8 mouse cellular contexts compared by ENCODE assay signal in genomic region chr5:24423129-24424003, GRCm38 (mm10). TPM values are rescaled to one million over a fixed set of nuclear protein-coding genes. Genes with fewer than 3 reads are reported as not detected.
DNase-seq lines count a peak whose midpoint lies in the region; ATAC-seq lines count a peak whose summit lies in the region.

Gene Cdk5 (minus strand): TSS chr5:24423530.
Gene Slc4a2 (plus strand): TSS chr5:24423837.

- no peaks in the 10 kb centered on the region; the same call in 1 of the 2 replicates for H3K27me3 ChIP-seq in hindbrain, embryonic 14.5 days (ENCODE audit: control insufficient read depth, insufficient read depth, low read length)

- H3K4me2 ChIP-seq in hindbrain, embryonic 14.5 days (replicated peaks), result peak within 1 kb of the TSS; percentile 77

- peak within 1 kb of the TSS; percentile 88 for H3K9ac ChIP-seq in hindbrain, embryonic 14.5 days

- H3K9me3 ChIP-seq in hindbrain, embryonic 14.5 days (ENCODE audit: control insufficient read depth, low read length), result no peaks in the 10 kb centered on the region

- peak; percentile 100 for DNase-seq in R1 (ENCODE audit: low read depth, low spot score)
- peak; percentile 97 to 99 for DNase-seq in cerebellum, postnatal 25 days
- peak; percentile 97 to 99 for DNase-seq in frontal cortex, postnatal 25 days (ENCODE audit: low spot score in 2 of 2)
- DNase-seq in hindbrain, embryonic 14.5 days (ENCODE audit: low spot score), result peak; percentile 98
- peak; percentile 99 to 100 for DNase-seq in layer of hippocampus, postnatal 36 days
- peak; percentile 99 for DNase-seq in lung, postnatal 36 days
- peak; percentile 100 for DNase-seq in retina, postnatal 1 day
- DNase-seq in urinary bladder, adult 18-20 months (ENCODE audit: low spot score in 2 of 2), result peak; percentile 96 to 99

- peak within 1 kb of the TSS; percentile 87 for H3K27ac ChIP-seq in hindbrain, embryonic 14.5 days

- peaks cover 43% of the 10 kb centered on the region for H3K4me1 ChIP-seq in hindbrain, embryonic 14.5 days (replicated peaks; ENCODE audit: control insufficient read depth, insufficient read depth, low read length)

- H3K36me3 ChIP-seq in hindbrain, embryonic 14.5 days (replicated peaks; ENCODE audit: control insufficient read depth, insufficient read depth), result peaks cover 24% of the 10 kb centered on the region

- WGBS in hindbrain, embryonic 14.5 days, result under 1% methylated on average over 46 of the region's 46 CpGs

- peak within 1 kb of the TSS; percentile 49 for H3K4me3 ChIP-seq in hindbrain, embryonic 14.5 days (replicated peaks; ENCODE audit: low read length)

- peak; percentile 94 for ATAC-seq in hindbrain, embryonic 14.5 days (ENCODE audit: low FRiP score)

RNA-seq across cellular contexts. Expression of gene Cdk5, which starts in this region (rescaled TPM):
- polyA plus RNA-seq in hindbrain, embryonic 14.5 days (2014; fragmentation: Nextera tagmentation; extraction: Ambion mirVana), result 115 and 123 TPM in 2 replicates
- 100 to 1,000 TPM; 122 TPM for total RNA-seq in layer of hippocampus, postnatal 36 days (2021)

RNA-seq across cellular contexts. Expression of gene Slc4a2, which starts in this region (rescaled TPM):
- polyA plus RNA-seq in hindbrain, embryonic 14.5 days (2014; fragmentation: Nextera tagmentation; extraction: Ambion mirVana), result 21.1 and 23.6 TPM in 2 replicates
- 10 to 100 TPM; 25.6 to 33.2 TPM for total RNA-seq in layer of hippocampus, postnatal 36 days (2021)

Comparison
In these comparisons a context has a peak if more than half of its experiments do, and no peak if none do; other contexts are left out.
1. Peak in every context shown above with its lines: DNase-seq, ATAC-seq, H3K4me3 ChIP-seq and H3K27ac ChIP-seq.